Mouse (Mus musculus): Measurements from ENCODE around the gene Iqcc. TPM values are rescaled to one million over a fixed set of nuclear protein-coding genes. Genes with fewer than 3 reads are reported as not detected.

Gene Iqcc
- polyA plus RNA-seq, 1 experiment from 2014 or later: 23.6 TPM

GRCm38 (mm10) chr4:129571551-129572084 lies 47.3 kb downstream of the Iqcc start:
- no peak overlapping the region for H3K4me2 ChIP-seq
- peaks cover 4% of the 10 kb centered on the region for H3K4me1 ChIP-seq (replicated peaks; ENCODE audit: control insufficient read depth, insufficient read depth, low read length)
- no peak for ATAC-seq (replicated peaks; ENCODE audit: low FRiP score)
- H3K36me3 ChIP-seq (ENCODE audit: control insufficient read depth, insufficient read depth, low read length): no peaks in the 10 kb centered on the region
- WGBS: 73% methylated on average over 8 of the region's 8 CpGs
- DNase-seq (ENCODE audit: low spot score): no peak
- H3K9me3 ChIP-seq (ENCODE audit: control insufficient read depth, low read length): no peaks in the 10 kb centered on the region
- H3K9ac ChIP-seq (ENCODE audit: low read depth, low read length): no peak overlapping the region
- no peak overlapping the region for H3K27ac ChIP-seq (ENCODE audit: low read depth, low read length)
- H3K4me3 ChIP-seq (ENCODE audit: low read depth, low read length): no peak overlapping the region
- no peaks in the 10 kb centered on the region for H3K27me3 ChIP-seq (replicated peaks; ENCODE audit: control insufficient read depth, insufficient read depth, low read length)

GRCm38 (mm10) chr4:129570028-129570427 lies 48.9 kb downstream of the Iqcc start:
- WGBS: 81% methylated on average over 6 of the region's 6 CpGs
- H3K27me3 ChIP-seq (replicated peaks; ENCODE audit: control insufficient read depth, insufficient read depth, low read length): no peaks in the 10 kb centered on the region
- peaks cover 1% of the 10 kb centered on the region for H3K4me1 ChIP-seq (replicated peaks; ENCODE audit: control insufficient read depth, insufficient read depth, low read length)
- no peak overlapping the region for H3K4me2 ChIP-seq
- no peak overlapping the region for H3K27ac ChIP-seq (ENCODE audit: low read depth, low read length)
- no peak overlapping the region for H3K4me3 ChIP-seq (ENCODE audit: low read depth, low read length)
- ATAC-seq (replicated peaks; ENCODE audit: low FRiP score): no peak
- no peaks in the 10 kb centered on the region for H3K9me3 ChIP-seq (ENCODE audit: control insufficient read depth, low read length)
- no peaks in the 10 kb centered on the region for H3K36me3 ChIP-seq (ENCODE audit: control insufficient read depth, insufficient read depth, low read length)
- H3K9ac ChIP-seq (ENCODE audit: low read depth, low read length): no peak overlapping the region
- DNase-seq (ENCODE audit: low spot score): no peak

GRCm38 (mm10) chr4:129568366-129568765 lies 50.5 kb downstream of the Iqcc start:
- no peak overlapping the region for H3K4me3 ChIP-seq (ENCODE audit: low read depth, low read length)
- H3K27ac ChIP-seq (ENCODE audit: low read depth, low read length): no peak overlapping the region
- 83% methylated on average over 7 of the region's 7 CpGs for WGBS
- DNase-seq (ENCODE audit: low spot score): no peak
- H3K9me3 ChIP-seq (ENCODE audit: control insufficient read depth, low read length): no peaks in the 10 kb centered on the region
- H3K9ac ChIP-seq (ENCODE audit: low read depth, low read length): no peak overlapping the region
- H3K4me2 ChIP-seq: no peak overlapping the region
- H3K36me3 ChIP-seq (ENCODE audit: control insufficient read depth, insufficient read depth, low read length): no peaks in the 10 kb centered on the region
- no peaks in the 10 kb centered on the region for H3K27me3 ChIP-seq (replicated peaks; ENCODE audit: control insufficient read depth, insufficient read depth, low read length)
- H3K4me1 ChIP-seq (replicated peaks; ENCODE audit: control insufficient read depth, insufficient read depth, low read length): peaks cover 3% of the 10 kb centered on the region
- no peak for ATAC-seq (replicated peaks; ENCODE audit: low FRiP score)

- Histone ChIP-seq H3K27me3 (replicated peaks; ENCODE audit: control insufficient read depth, insufficient read depth, low read length) (no peaks in the 10 kb centered on the region), H3K9me3 (ENCODE audit: control insufficient read depth, low read length) (no peaks in the 10 kb centered on the region), H3K36me3 (ENCODE audit: control insufficient read depth, insufficient read depth, low read length) (no peaks in the 10 kb centered on the region), H3K27ac (ENCODE audit: low read depth, low read length) (no peak overlapping the region), H3K4me2 (no peak overlapping the region), H3K9ac (ENCODE audit: low read depth, low read length) (no peak overlapping the region), H3K4me1 (replicated peaks; ENCODE audit: control insufficient read depth, insufficient read depth, low read length) (peaks cover 7% of the 10 kb centered on the region), H3K4me3 (ENCODE audit: low read depth, low read length) (no peak overlapping the region)
- ATAC-seq (replicated peaks; ENCODE audit: low FRiP score) (no peak), DNase-seq (ENCODE audit: low spot score) (no peak)
- 79% methylated on average over 6 of the region's 6 CpGs for WGBS
These were observed 53.8 kb downstream of the Iqcc start for GRCm38 (mm10) chr4:129565139-129565538.

Other genes with a start within 250 kb of the Iqcc start
- 4.2 and 4.8 TPM in 2 replicates for gene Zbtb8a, start 241.0 kb downstream of the Iqcc start, polyA plus RNA-seq (2014; fragmentation: Nextera tagmentation; extraction: Ambion mirVana)
- 2.4 and 2.8 TPM in 2 replicates for gene Zbtb8b, start 178.2 kb downstream of the Iqcc start, polyA plus RNA-seq (2014; fragmentation: Nextera tagmentation; extraction: Ambion mirVana)
- 21.6 and 22.5 TPM in 2 replicates for gene Bsdc1, start 157.5 kb downstream of the Iqcc start, polyA plus RNA-seq (2014; fragmentation: Nextera tagmentation; extraction: Ambion mirVana)
- not detected in 2 replicates for gene Tssk3, start 128.1 kb downstream of the Iqcc start, polyA plus RNA-seq (2014; fragmentation: Nextera tagmentation; extraction: Ambion mirVana)
- gene Fam229a, start 127.9 kb downstream of the Iqcc start, polyA plus RNA-seq (2014; fragmentation: Nextera tagmentation; extraction: Ambion mirVana): not detected in 2 replicates
- 388 and 395 TPM in 2 replicates for gene Marcksl1, start 105.5 kb downstream of the Iqcc start, polyA plus RNA-seq (2014; fragmentation: Nextera tagmentation; extraction: Ambion mirVana)
- 215 and 223 TPM in 2 replicates for gene Hdac1, start 76.4 kb downstream of the Iqcc start, polyA plus RNA-seq (2014; fragmentation: Nextera tagmentation; extraction: Ambion mirVana)
- 5.5 and 6.0 TPM in 2 replicates for gene Lck, start 45.5 kb downstream of the Iqcc start, polyA plus RNA-seq (2014; fragmentation: Nextera tagmentation; extraction: Ambion mirVana)
- gene Fam167b, start 40.5 kb downstream of the Iqcc start, polyA plus RNA-seq (2014; fragmentation: Nextera tagmentation; extraction: Ambion mirVana): 9.2 and 9.3 TPM in 2 replicates
- 329 and 341 TPM in 2 replicates for gene Eif3i, start 18.5 kb downstream of the Iqcc start, polyA plus RNA-seq (2014; fragmentation: Nextera tagmentation; extraction: Ambion mirVana)
- 207 and 228 TPM in 2 replicates for gene Tmem234, start 18.4 kb downstream of the Iqcc start, polyA plus RNA-seq (2014; fragmentation: Nextera tagmentation; extraction: Ambion mirVana)
- gene Dcdc2b, start 4.8 kb downstream of the Iqcc start, polyA plus RNA-seq (2014; fragmentation: Nextera tagmentation; extraction: Ambion mirVana): 0.57 and 1.5 TPM in 2 replicates
- 27.2 and 33.1 TPM in 2 replicates for gene Ccdc28b, start 4.8 kb upstream of the Iqcc start, polyA plus RNA-seq (2014; fragmentation: Nextera tagmentation; extraction: Ambion mirVana)
- 70.6 and 76.7 TPM in 2 replicates for gene Txlna, start 22.0 kb upstream of the Iqcc start, polyA plus RNA-seq (2014; fragmentation: Nextera tagmentation; extraction: Ambion mirVana)
- 11.7 and 12.6 TPM in 2 replicates for gene Kpna6, start 53.7 kb upstream of the Iqcc start, polyA plus RNA-seq (2014; fragmentation: Nextera tagmentation; extraction: Ambion mirVana)
- 24.1 and 24.7 TPM in 2 replicates for gene Tmem39b, start 77.7 kb upstream of the Iqcc start, polyA plus RNA-seq (2014; fragmentation: Nextera tagmentation; extraction: Ambion mirVana)
- 78.4 and 83.3 TPM in 2 replicates for gene Khdrbs1, start 123.2 kb upstream of the Iqcc start, polyA plus RNA-seq (2014; fragmentation: Nextera tagmentation; extraction: Ambion mirVana)
- 279 and 298 TPM in 2 replicates for gene Ptp4a2, start 192.1 kb upstream of the Iqcc start, polyA plus RNA-seq (2014; fragmentation: Nextera tagmentation; extraction: Ambion mirVana)

All from liver, embryonic 11.5 days (tissue).